Mouse (Mus musculus) liver, adult 2 months (tissue): ENCODE measurements around the gene Myo16.

ENCODE experiments used
- CTCF ChIP-seq: fragments of 200-500 bp; IDR thresholded peaks from 2 replicates; pipeline ENCODE4 v1.5.1; 2011; ENCODE audit warnings: low read depth, low read length, control low read depth
- POLR2A ChIP-seq: fragments of 200-500 bp; IDR thresholded peaks from 2 replicates; pipeline ENCODE4 v1.6.1; 2011; ENCODE audit warnings: low read length, control low read depth; ENCODE audit not compliant: insufficient read depth; ENCODE audit errors: extremely low read depth

DNA sequence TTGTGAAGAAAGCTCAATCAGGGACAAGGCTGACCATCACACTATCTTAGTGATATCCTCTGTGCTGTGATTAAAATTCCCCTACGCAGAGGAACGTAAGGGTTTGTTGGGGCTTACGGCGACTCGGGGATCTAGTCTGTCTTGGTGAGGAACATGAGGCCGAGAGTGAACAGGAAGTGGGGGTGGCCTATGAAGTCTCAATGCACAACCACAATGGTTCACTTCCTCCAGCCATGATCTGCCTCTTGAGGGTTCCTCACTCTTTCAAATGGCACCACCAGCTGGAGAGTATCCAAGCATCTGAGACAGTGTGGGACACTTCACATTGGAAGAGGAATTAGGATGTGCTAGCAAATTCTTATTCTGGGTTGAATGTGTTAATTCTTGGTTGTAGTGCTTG, 405.8 kb downstream of the Myo16 start:
- TF ChIP-seq CTCF (no peak), POLR2A (no peak)
